Mouse (Mus musculus): ENCODE data around the gene Pced1a.

The Pced1a gene

GRCm38 (mm10) chr2:130436769-130437168 lies 12.3 kb upstream of the Pced1a start:
- no peak for DNase-seq (ENCODE audit: low spot score)

- DNase-seq (ENCODE audit: low spot score), result no peak
Measured at GRCm38 (mm10) chr2:130433152-130433551, 8.7 kb upstream of the Pced1a start.

GRCm38 (mm10) chr2:130432157-130432556 lies 7.7 kb upstream of the Pced1a start:
- DNase-seq (ENCODE audit: low spot score), result no peak

- DNase-seq (ENCODE audit: low spot score), result no peak
Measured at GRCm38 (mm10) chr2:130430484-130430883, 6.0 kb upstream of the Pced1a start.

DNA sequence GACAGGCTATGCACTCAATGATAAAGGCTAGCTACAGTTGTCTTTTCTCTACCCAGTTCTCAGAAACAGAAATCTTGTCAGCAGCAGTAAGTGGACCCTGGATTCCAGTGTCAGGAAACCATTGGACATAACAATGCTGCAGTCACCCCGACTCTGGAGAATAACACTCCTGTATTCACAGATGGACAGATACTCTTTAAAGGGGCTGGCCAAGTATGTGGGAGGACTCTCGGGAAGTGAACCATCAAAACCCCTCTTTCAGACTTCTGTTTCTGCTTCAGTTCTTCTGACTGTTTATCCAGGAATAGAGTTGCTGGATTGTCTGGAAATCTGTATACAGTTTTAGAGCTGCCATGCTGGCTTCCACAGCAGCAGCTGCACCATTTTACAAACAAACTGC lies 5.3 kb upstream of the Pced1a start:
- DNase-seq (ENCODE audit: low spot score), result no peak

DNA sequence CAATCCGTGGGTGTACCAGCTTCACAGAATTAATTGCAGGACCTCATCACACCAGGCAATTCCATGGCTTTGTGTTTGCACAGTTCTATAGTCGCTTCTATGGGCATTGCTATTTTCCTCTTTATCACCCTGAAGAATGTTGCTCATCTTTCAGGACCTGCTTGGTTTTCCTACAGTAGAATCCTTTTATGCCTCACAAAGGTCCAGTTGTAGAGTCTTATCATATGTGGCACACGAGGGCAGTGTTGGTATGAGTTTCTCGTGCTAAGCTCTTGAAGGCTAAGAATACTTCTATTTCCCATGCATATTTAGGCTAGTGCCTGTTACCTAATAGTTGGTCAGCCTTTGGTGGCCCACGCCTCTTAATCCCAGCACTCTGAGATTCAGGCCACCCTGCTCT lies 611 bp upstream of the Pced1a start:
- no peak for DNase-seq (ENCODE audit: low spot score)

DNA sequence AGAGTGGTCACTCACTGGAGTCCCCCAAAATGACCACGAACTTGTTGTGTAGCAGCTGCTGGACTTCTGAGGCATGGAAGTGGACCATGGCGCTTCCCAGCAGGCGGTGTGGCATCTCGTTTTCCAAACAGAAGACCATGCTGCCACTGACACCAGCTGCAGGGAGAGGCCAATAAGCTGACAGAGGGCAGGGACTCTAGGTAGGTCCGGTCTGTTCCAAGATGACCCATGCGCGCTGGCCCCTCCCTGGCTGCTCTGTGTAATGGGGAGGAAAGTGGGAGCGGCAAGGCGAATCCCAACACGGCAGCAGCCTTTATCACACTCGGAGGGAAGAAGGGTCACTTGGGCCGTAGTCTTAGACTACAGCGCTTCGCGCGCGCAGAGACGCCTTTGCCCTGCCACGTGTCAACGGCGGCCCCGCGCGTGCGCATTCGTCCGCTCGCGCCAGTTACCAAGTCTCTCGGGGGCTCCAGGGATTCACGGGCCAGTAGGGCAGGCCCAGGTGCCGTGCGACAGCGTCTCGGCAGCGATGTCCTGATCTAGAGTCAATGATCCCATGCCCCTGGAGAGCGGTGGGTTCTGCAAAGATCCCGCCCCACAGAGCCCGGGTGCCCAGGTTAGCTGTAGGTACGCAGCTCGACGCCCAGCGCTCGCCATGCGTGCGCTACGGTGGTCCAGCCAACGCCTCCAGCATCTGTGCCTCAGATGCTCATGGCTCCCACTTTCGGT lies 940 bp downstream of the Pced1a start:
- peak; percentile 72 for DNase-seq (ENCODE audit: low spot score)

DNA sequence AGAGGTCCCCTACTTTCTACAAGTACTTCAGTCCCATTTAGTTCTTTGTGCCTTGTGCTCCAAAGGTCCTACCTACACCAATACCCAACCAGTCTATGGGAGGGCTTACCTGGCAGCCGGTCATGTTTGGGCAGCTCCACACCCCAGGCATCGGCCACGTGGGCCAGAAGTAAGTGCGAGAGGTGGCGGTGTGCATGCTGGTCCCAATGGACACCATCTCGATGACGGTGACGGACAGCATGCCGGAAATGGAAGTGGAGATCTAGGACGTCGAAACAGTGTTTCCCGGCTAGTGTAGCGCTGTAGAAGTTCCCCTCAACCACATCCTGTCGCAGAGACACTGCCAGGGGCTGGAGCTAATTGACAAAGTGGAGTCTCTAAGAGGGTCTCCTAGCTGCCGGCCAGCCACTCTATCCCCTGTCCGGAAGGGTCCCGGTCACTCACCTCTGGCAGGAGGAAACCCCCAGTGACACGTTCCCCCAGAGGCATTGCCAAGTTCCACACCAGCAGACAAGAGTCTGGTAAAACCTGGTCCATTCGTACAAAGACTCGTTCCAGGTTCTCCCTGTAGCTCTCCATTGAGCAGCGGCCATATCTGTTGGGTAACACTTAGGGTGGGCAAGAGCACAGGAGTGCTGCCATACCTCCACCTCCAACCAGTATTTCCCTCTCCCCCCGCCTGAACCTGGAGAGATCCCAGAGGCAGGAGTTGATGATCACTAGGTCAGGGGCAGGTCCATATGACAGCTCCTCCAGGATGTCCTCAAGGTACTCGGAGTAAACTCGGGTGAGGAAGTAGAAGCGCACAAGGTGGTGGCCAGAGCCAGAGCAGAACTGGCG lies 2.5 kb downstream of the Pced1a start:
- DNase-seq (ENCODE audit: low spot score), result no peak

DNA sequence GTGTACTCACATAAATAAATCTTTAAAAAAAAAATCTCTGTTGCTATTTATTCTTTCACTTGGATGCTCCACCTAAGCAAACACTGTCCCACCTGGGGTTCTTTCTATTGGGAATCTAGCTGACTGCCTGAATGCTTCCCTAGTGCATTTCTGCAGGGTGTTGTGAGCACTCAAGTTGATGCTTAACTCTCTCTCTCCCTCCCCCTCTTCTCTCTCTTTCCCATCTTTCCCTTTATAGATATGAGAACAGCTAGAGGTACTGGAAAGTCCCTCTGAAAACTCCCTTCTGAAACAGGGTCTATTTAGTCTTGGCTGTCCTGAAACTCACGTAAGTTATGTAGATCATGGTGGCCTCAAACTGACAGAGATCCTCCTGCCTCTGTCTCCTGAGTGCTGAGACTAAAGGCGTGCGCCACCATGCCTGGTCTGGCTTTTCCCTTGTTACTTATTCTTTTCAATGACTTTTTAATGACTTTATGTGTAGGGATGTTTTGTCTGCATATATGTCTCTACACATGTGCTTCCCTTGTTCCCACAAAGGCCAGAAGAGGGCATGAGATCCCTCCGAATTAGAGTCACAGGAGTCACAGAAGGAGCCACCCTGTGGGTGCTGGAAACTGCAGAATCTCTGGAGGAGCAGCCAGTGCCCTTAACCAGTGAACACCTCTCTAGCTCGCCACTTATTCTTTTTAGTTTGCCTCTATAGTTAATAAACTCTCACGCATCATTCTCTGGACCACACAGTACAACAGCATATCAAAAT lies 10.2 kb downstream of the Pced1a start:
- DNase-seq (ENCODE audit: low spot score), result no peak

GRCm38 (mm10) chr2:130412775-130413174 lies 11.7 kb downstream of the Pced1a start:
- DNase-seq (ENCODE audit: low spot score), result no peak

GRCm38 (mm10) chr2:130411558-130412495 lies 12.7 kb downstream of the Pced1a start:
- DNase-seq (ENCODE audit: low spot score), result peak; percentile 93

- DNase-seq (ENCODE audit: low spot score), result no peak
Measured at GRCm38 (mm10) chr2:130408194-130408593, 16.3 kb downstream of the Pced1a start.

DNA sequence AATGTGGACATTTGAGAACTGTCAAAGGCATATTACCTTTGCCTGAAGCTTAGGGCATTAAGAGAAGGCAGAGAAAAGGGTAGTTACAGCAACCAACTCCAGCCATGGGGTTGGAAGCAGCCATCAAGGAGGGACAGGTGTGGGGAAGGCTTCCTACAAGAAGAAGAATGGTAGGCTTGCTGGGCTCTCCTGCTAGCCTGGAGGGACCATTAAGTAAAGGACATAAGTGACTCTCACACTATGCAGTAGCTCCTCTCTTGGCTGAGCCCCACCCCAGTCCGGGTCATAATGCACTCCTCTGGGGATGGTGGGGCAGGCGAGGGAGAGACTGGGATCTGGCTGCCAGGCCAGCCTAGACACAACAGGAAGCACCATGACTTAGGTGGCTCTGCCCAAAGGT lies 18.3 kb downstream of the Pced1a start, which contains the start of gene Tmem239:
Tmem239 (plus strand) TSS at position 301 of the 400 bp plus-strand sequence.
- DNase-seq (ENCODE audit: low spot score), result no peak

DNA sequence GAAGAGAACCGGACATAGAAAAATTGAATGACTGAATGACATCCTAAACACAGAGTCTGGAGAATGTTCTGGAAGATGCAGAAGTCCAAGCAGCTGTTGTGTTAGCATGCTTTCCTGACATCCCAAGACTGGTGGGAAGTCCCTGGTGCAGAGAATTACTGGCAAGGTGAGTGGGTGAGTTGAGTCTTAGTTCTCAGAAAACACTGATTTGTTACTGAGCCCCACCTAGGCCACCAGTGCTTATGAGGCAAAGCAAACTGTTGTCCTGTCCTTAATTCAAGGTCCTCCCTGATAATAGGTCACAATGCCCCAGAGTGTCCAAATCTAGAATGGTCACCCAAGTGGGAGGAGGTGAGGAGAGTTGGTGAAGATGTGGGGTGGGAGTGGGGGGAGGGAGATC lies 19.6 kb downstream of the Pced1a start, which contains the start of the genes Gm28372 and 1700020A23Rik:
Gm28372 (plus strand) TSS at position 301 of the 400 bp plus-strand sequence.
1700020A23Rik (plus strand) TSS at position 321 of the 400 bp plus-strand sequence.
- no peak for DNase-seq (ENCODE audit: low spot score)

GRCm38 (mm10) chr2:130401891-130402290 lies 22.6 kb downstream of the Pced1a start:
- no peak for DNase-seq (ENCODE audit: low spot score)

- no peak for DNase-seq (ENCODE audit: low spot score)
Measured at GRCm38 (mm10) chr2:130400046-130400445, 24.5 kb downstream of the Pced1a start.

- DNase-seq (ENCODE audit: low spot score), result no peak
Measured at GRCm38 (mm10) chr2:130398091-130398490, 26.4 kb downstream of the Pced1a start.

GRCm38 (mm10) chr2:130397186-130397985 lies 27.1 kb downstream of the Pced1a start, which contains the start of gene Cpxm1:
Gene Cpxm1 (minus strand): TSS chr2:130397574.
- peak; percentile 17 for DNase-seq (ENCODE audit: low spot score)

- no peak for DNase-seq (ENCODE audit: low spot score)
Measured at GRCm38 (mm10) chr2:130395696-130396095, 28.8 kb downstream of the Pced1a start.

DNA sequence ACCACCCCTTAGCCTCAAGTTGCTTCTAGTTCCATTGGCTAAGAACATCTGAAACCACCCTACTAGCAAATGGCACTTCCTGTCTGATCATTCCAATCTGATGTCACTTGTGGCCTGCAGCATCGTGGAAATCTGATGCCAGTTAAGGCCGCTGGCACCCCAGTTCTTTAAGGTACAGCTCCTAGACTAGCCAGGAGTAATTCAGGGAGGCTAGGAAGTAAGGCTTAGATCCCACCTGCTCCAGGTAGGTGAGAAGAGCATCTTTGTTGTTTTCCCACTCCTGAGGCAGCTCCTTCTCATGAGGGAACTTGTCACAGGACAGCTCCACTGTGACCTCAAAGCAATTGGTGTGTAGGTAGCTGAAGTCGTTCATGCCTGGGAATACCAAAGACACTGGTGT lies 31.7 kb downstream of the Pced1a start:
- no peak for DNase-seq (ENCODE audit: low spot score)
